Mouse (Mus musculus): ENCODE data around the gene Rfx4. TPM values are rescaled to one million over a fixed set of nuclear protein-coding genes. Genes with fewer than 3 reads are reported as not detected.

Gene Rfx4
- polyA plus RNA-seq, 1 experiment from 2014 or later: 23.0 TPM

GRCm38 (mm10) chr10:84859556-84860380, 103.9 kb downstream of the Rfx4 start:
- no peak for ATAC-seq (ENCODE audit: low FRiP score)
- H3K36me3 ChIP-seq (replicated peaks; ENCODE audit: control insufficient read depth, insufficient read depth): no peaks in the 10 kb centered on the region
- no peaks in the 10 kb centered on the region for H3K27me3 ChIP-seq (ENCODE audit: control insufficient read depth, insufficient read depth, low read length)
- no peak overlapping the region for H3K9ac ChIP-seq
- no peak overlapping the region for H3K27ac ChIP-seq
- no peak for DNase-seq (ENCODE audit: low spot score)
- H3K4me2 ChIP-seq (replicated peaks): no peak overlapping the region
- peaks cover 17% of the 10 kb centered on the region for H3K4me1 ChIP-seq (replicated peaks; ENCODE audit: control insufficient read depth, insufficient read depth, low read length)
- no peaks in the 10 kb centered on the region for H3K9me3 ChIP-seq (ENCODE audit: control insufficient read depth, low read length)
- H3K4me3 ChIP-seq (replicated peaks; ENCODE audit: low read length): no peak overlapping the region
- 26% methylated on average over 13 of the region's 13 CpGs for WGBS

- Histone ChIP-seq H3K4me1 (replicated peaks; ENCODE audit: control insufficient read depth, insufficient read depth, low read length) (peaks cover 17% of the 10 kb centered on the region), H3K9ac (no peak overlapping the region), H3K4me3 (replicated peaks; ENCODE audit: low read length) (no peak overlapping the region), H3K27ac (no peak overlapping the region), H3K27me3 (ENCODE audit: control insufficient read depth, insufficient read depth, low read length) (no peaks in the 10 kb centered on the region), H3K9me3 (ENCODE audit: control insufficient read depth, low read length) (no peaks in the 10 kb centered on the region), H3K4me2 (replicated peaks) (no peak overlapping the region), H3K36me3 (replicated peaks; ENCODE audit: control insufficient read depth, insufficient read depth) (no peaks in the 10 kb centered on the region)
- 70% methylated on average over 6 of the region's 6 CpGs for WGBS
- DNase-seq (ENCODE audit: low spot score) (no peak), ATAC-seq (ENCODE audit: low FRiP score) (no peak)
Observed at GRCm38 (mm10) chr10:84863488-84863887, 107.6 kb downstream of the Rfx4 start.

GRCm38 (mm10) chr10:84867577-84867976, 111.7 kb downstream of the Rfx4 start:
- Histone ChIP-seq H3K4me2 (replicated peaks) (no peak overlapping the region), H3K4me1 (replicated peaks; ENCODE audit: control insufficient read depth, insufficient read depth, low read length) (peaks cover 12% of the 10 kb centered on the region; the same call in 1 of the 2 replicates), H3K4me3 (replicated peaks; ENCODE audit: low read length) (no peak overlapping the region), H3K27ac (no peak overlapping the region), H3K27me3 (ENCODE audit: control insufficient read depth, insufficient read depth, low read length) (no peaks in the 10 kb centered on the region), H3K9ac (no peak overlapping the region), H3K9me3 (ENCODE audit: control insufficient read depth, low read length) (no peaks in the 10 kb centered on the region), H3K36me3 (replicated peaks; ENCODE audit: control insufficient read depth, insufficient read depth) (no peaks in the 10 kb centered on the region)
- DNase-seq (ENCODE audit: low spot score) (no peak), ATAC-seq (ENCODE audit: low FRiP score) (no peak)
- WGBS: 87% methylated on average over 7 of the region's 7 CpGs

- H3K4me3 ChIP-seq (replicated peaks; ENCODE audit: low read length): no peak overlapping the region
- H3K27ac ChIP-seq: 0 out of 2 replicates have a peak overlapping the region, but pooled peaks have one; percentile 26
- H3K9ac ChIP-seq: no peak overlapping the region; the same call in 1 of the 2 replicates
- H3K4me1 ChIP-seq (replicated peaks; ENCODE audit: control insufficient read depth, insufficient read depth, low read length): peaks cover 12% of the 10 kb centered on the region; the same call in 1 of the 2 replicates
- H3K27me3 ChIP-seq (ENCODE audit: control insufficient read depth, insufficient read depth, low read length): no peaks in the 10 kb centered on the region
- H3K9me3 ChIP-seq (ENCODE audit: control insufficient read depth, low read length): no peaks in the 10 kb centered on the region
- WGBS: 18% methylated on average over 12 of the region's 12 CpGs
- H3K36me3 ChIP-seq (replicated peaks; ENCODE audit: control insufficient read depth, insufficient read depth): no peaks in the 10 kb centered on the region
- peak; percentile 49 for DNase-seq (ENCODE audit: low spot score)
- peak overlapping the region; percentile 27; the same call in 1 of the 2 replicates for H3K4me2 ChIP-seq (replicated peaks)
- ATAC-seq (ENCODE audit: low FRiP score): peak; percentile 51; the same call in 1 of the 2 replicates
Observed at GRCm38 (mm10) chr10:84871285-84871684, 115.4 kb downstream of the Rfx4 start.

- Histone ChIP-seq H3K9ac (no peak overlapping the region), H3K4me1 (replicated peaks; ENCODE audit: control insufficient read depth, insufficient read depth, low read length) (peaks cover 12% of the 10 kb centered on the region; the same call in 1 of the 2 replicates), H3K27ac (no peak overlapping the region), H3K27me3 (ENCODE audit: control insufficient read depth, insufficient read depth, low read length) (no peaks in the 10 kb centered on the region), H3K9me3 (ENCODE audit: control insufficient read depth, low read length) (no peaks in the 10 kb centered on the region), H3K36me3 (replicated peaks; ENCODE audit: control insufficient read depth, insufficient read depth) (no peaks in the 10 kb centered on the region), H3K4me3 (replicated peaks; ENCODE audit: low read length) (no peak overlapping the region), H3K4me2 (replicated peaks) (no peak overlapping the region)
- ATAC-seq (ENCODE audit: low FRiP score) (no peak), DNase-seq (ENCODE audit: low spot score) (no peak)
- WGBS: 64% methylated on average over 4 of the region's 4 CpGs
Observed at GRCm38 (mm10) chr10:84871921-84872320, 116.1 kb downstream of the Rfx4 start.

GRCm38 (mm10) chr10:84879823-84880571, 124.1 kb downstream of the Rfx4 start:
- no peak for DNase-seq (ENCODE audit: low spot score)
- 56% methylated on average over 9 of the region's 9 CpGs for WGBS
- ATAC-seq (ENCODE audit: low FRiP score): no peak

GRCm38 (mm10) chr10:84882528-84882927, 126.7 kb downstream of the Rfx4 start:
- H3K27ac ChIP-seq: no peak overlapping the region
- no peak overlapping the region for H3K4me2 ChIP-seq (replicated peaks)
- H3K9ac ChIP-seq: no peak overlapping the region
- H3K27me3 ChIP-seq (ENCODE audit: control insufficient read depth, insufficient read depth, low read length): no peaks in the 10 kb centered on the region
- H3K4me1 ChIP-seq (replicated peaks; ENCODE audit: control insufficient read depth, insufficient read depth, low read length): no peaks in the 10 kb centered on the region
- H3K9me3 ChIP-seq (ENCODE audit: control insufficient read depth, low read length): no peaks in the 10 kb centered on the region
- no peak overlapping the region for H3K4me3 ChIP-seq (replicated peaks; ENCODE audit: low read length)
- DNase-seq (ENCODE audit: low spot score) (no peak), ATAC-seq (ENCODE audit: low FRiP score) (no peak)
- 90% methylated on average over 2 of the region's 2 CpGs for WGBS
- no peaks in the 10 kb centered on the region for H3K36me3 ChIP-seq (replicated peaks; ENCODE audit: control insufficient read depth, insufficient read depth)

More at GRCm38 (mm10) chr10:84879823-84880571, 124.1 kb downstream of the Rfx4 start:
- Histone ChIP-seq H3K36me3 (replicated peaks; ENCODE audit: control insufficient read depth, insufficient read depth) (no peaks in the 10 kb centered on the region), H3K27ac (no peak overlapping the region), H3K27me3 (ENCODE audit: control insufficient read depth, insufficient read depth, low read length) (no peaks in the 10 kb centered on the region), H3K9me3 (ENCODE audit: control insufficient read depth, low read length) (no peaks in the 10 kb centered on the region), H3K4me2 (replicated peaks) (no peak overlapping the region), H3K4me3 (replicated peaks; ENCODE audit: low read length) (no peak overlapping the region), H3K9ac (no peak overlapping the region), H3K4me1 (replicated peaks; ENCODE audit: control insufficient read depth, insufficient read depth, low read length) (no peaks in the 10 kb centered on the region)

- no peak overlapping the region for H3K4me3 ChIP-seq (replicated peaks; ENCODE audit: low read length)
- no peaks in the 10 kb centered on the region for H3K27me3 ChIP-seq (ENCODE audit: control insufficient read depth, insufficient read depth, low read length)
- H3K4me1 ChIP-seq (replicated peaks; ENCODE audit: control insufficient read depth, insufficient read depth, low read length): 0 out of 2 replicates have a peak, but pooled peaks cover 6% of the 10 kb centered on the region
- no peak overlapping the region for H3K4me2 ChIP-seq (replicated peaks)
- DNase-seq (ENCODE audit: low spot score) (no peak), ATAC-seq (ENCODE audit: low FRiP score) (no peak)
- H3K9ac ChIP-seq: no peak overlapping the region
- WGBS: 66% methylated on average over 5 of the region's 5 CpGs
- H3K9me3 ChIP-seq (ENCODE audit: control insufficient read depth, low read length): no peaks in the 10 kb centered on the region
- no peaks in the 10 kb centered on the region for H3K36me3 ChIP-seq (replicated peaks; ENCODE audit: control insufficient read depth, insufficient read depth)
- no peak overlapping the region for H3K27ac ChIP-seq
Observed at GRCm38 (mm10) chr10:84885341-84885884, 129.6 kb downstream of the Rfx4 start.

- Histone ChIP-seq H3K27me3 (ENCODE audit: control insufficient read depth, insufficient read depth, low read length) (no peaks in the 10 kb centered on the region), H3K36me3 (replicated peaks; ENCODE audit: control insufficient read depth, insufficient read depth) (no peaks in the 10 kb centered on the region), H3K4me1 (replicated peaks; ENCODE audit: control insufficient read depth, insufficient read depth, low read length) (0 out of 2 replicates have a peak, but pooled peaks cover 6% of the 10 kb centered on the region), H3K4me3 (replicated peaks; ENCODE audit: low read length) (no peak overlapping the region), H3K27ac (no peak overlapping the region), H3K9ac (no peak overlapping the region), H3K9me3 (ENCODE audit: control insufficient read depth, low read length) (no peaks in the 10 kb centered on the region), H3K4me2 (replicated peaks) (no peak overlapping the region)
- DNase-seq (ENCODE audit: low spot score): no peak
- no peak for ATAC-seq (ENCODE audit: low FRiP score)
- WGBS: 38% methylated on average over 6 of the region's 6 CpGs
Observed at GRCm38 (mm10) chr10:84886221-84886627, 130.4 kb downstream of the Rfx4 start.
